Mouse (Mus musculus) G1E (cell line): Measurements from ENCODE around the gene Tagap. TPM values are rescaled to one million over a fixed set of nuclear protein-coding genes. Genes with fewer than 3 reads are reported as not detected.

Experiments
- ATAC-seq: 2 replicates; pipeline ENCODE4 v1.8.0; 2016; ENCODE audit warnings: mild to moderate bottlenecking; ENCODE audit not compliant: insufficient number of reproducible peaks, poor library complexity, low FRiP score, severe bottlenecking; ENCODE audit errors: extremely low read depth
- DNase-seq: peaks from one replicate; pipeline ENCODE4 v3.0.0; 2012; ENCODE audit warnings: low spot score
- H3K27me3 ChIP-seq: 2 replicates; pipeline ENCODE4 v1.6.1; 2012; ENCODE audit warnings: mild to moderate bottlenecking, low read length, inconsistent platforms; ENCODE audit not compliant: insufficient read depth
- H3K36me3 ChIP-seq: replicated peaks from 2 replicates; pipeline ENCODE3; 2012; ENCODE audit warnings: mild to moderate bottlenecking, inconsistent platforms
- H3K4me1 ChIP-seq: 2 replicates; pipeline ENCODE4 v1.6.1; 2012; ENCODE audit warnings: low read depth, low read length, inconsistent platforms, mixed read lengths; ENCODE audit not compliant: insufficient read depth
- H3K4me3 ChIP-seq: 2 replicates; pipeline ENCODE4 v1.5.1; 2012; ENCODE audit warnings: low read depth, mild to moderate bottlenecking, inconsistent platforms, low read length, moderate library complexity, mixed read lengths
- H3K9me3 ChIP-seq: replicated peaks from 2 replicates; pipeline ENCODE4 v1.6.1; 2012; ENCODE audit warnings: inconsistent platforms
- CTCF ChIP-seq: IDR thresholded peaks from 2 replicates; pipeline ENCODE4 v1.5.1; 2012; ENCODE audit warnings: low read depth, low read length, inconsistent platforms, mixed read lengths
- GATA1 ChIP-seq: IDR thresholded peaks from 2 replicates; pipeline ENCODE4 v1.6.1; 2012; ENCODE audit warnings: borderline replicate concordance, low read length, inconsistent platforms, mixed read lengths
- GATA2 ChIP-seq: IDR thresholded peaks from 2 replicates; pipeline ENCODE4 v1.6.1; 2012; ENCODE audit warnings: low read depth, low read length, inconsistent platforms, borderline replicate concordance
- POLR2AphosphoS5 ChIP-seq: IDR thresholded peaks from 2 replicates; pipeline ENCODE4 v1.6.1; 2012; ENCODE audit warnings: low read depth, low read length, inconsistent platforms; ENCODE audit not compliant: insufficient replicate concordance
- TAL1 ChIP-seq: conservative IDR thresholded peaks from 2 replicates; pipeline ENCODE4 v1.6.1; 2012; ENCODE audit warnings: low read depth, low read length, inconsistent platforms, mixed read lengths
- polyA plus RNA-seq: library from polyadenylated mRNA; stranded (reverse); fragments of >175 nt; gene quantifications from 2 replicates; pipeline ENCODE4 v1.2.3, GENCODE M21; 2012
- total RNA-seq, 2 experiments: library from RNA; stranded (forward) in 1 of 2; stranded (reverse) in 1 of 2; fragments of 200-1000 nt in 1 of 2; fragments of >200 nt in 1 of 2; fragmentation: Nextera tagmentation in 1 of 2; gene quantifications; 2 replicates each; pipeline ENCODE4 v1.2.3; 2014 to 2017

Gene Tagap
- total and polyA plus RNA-seq, 3 experiments = 0.38 to 7.7 (median 6.1) TPM

DNA sequence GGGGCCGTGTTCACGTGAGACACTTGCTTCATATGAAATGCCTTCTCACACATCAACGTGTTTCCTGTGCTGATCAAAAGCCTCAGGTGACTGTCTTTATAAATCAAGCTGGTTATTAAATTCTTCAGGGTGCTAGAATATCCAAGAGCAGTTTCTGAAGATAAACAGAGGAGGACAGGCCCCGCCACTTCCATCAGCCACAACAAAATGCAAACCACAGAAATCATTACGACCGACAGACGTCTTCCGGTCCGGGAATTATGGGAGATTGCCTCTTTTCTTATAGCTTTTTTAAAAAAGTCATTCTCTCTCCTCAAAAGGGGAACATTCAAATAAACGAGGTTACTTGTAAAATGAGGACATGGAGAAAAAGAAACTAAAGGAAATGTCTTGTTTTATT, 41.2 kb upstream of the Tagap start:
- DNase-seq (no peak), ATAC-seq (no peak)
- no peak for TF ChIP-seq GATA1
- no peak for TF ChIP-seq TAL1
- no peak for TF ChIP-seq CTCF
- no peak for TF ChIP-seq POLR2AphosphoS5
- no peak for TF ChIP-seq GATA2
- H3K9me3 ChIP-seq = no peaks in the 10 kb centered on the region
- no peaks in the 10 kb centered on the region for H3K36me3 ChIP-seq
- no peak overlapping the region for H3K4me3 ChIP-seq
- no peaks in the 10 kb centered on the region for H3K4me1 ChIP-seq
- H3K27me3 ChIP-seq = 0 out of 2 replicates have a peak, but pooled peaks cover 3% of the 10 kb centered on the region

GRCm38 (mm10) chr17:7887071-7887815, 38.6 kb upstream of the Tagap start:
- ATAC-seq (no peak), DNase-seq (no peak)
- TF ChIP-seq POLR2AphosphoS5 = no peak
- no peak for TF ChIP-seq GATA2
- TF ChIP-seq CTCF = no peak
- TF ChIP-seq GATA1 = no peak
- Histone ChIP-seq H3K27me3 (0 out of 2 replicates have a peak, but pooled peaks cover 3% of the 10 kb centered on the region), H3K4me3 (no peak overlapping the region), H3K4me1 (no peaks in the 10 kb centered on the region), H3K36me3 (no peaks in the 10 kb centered on the region), H3K9me3 (no peaks in the 10 kb centered on the region)

GRCm38 (mm10) chr17:7888291-7888690, 37.5 kb upstream of the Tagap start:
- no peak for DNase-seq
- no peaks in the 10 kb centered on the region for H3K36me3 ChIP-seq
- no peak for ATAC-seq
- no peak for TF ChIP-seq CTCF
- 0 out of 2 replicates have a peak, but pooled peaks cover 3% of the 10 kb centered on the region for H3K27me3 ChIP-seq
- no peak overlapping the region for H3K4me3 ChIP-seq
- H3K9me3 ChIP-seq = no peaks in the 10 kb centered on the region
- no peaks in the 10 kb centered on the region for H3K4me1 ChIP-seq

GRCm38 (mm10) chr17:7889026-7889425, 36.8 kb upstream of the Tagap start:
- DNase-seq (no peak), ATAC-seq (no peak)
- H3K27me3 ChIP-seq = 0 out of 2 replicates have a peak, but pooled peaks cover 3% of the 10 kb centered on the region
- H3K4me3 ChIP-seq = no peak overlapping the region
- no peaks in the 10 kb centered on the region for H3K9me3 ChIP-seq
- no peaks in the 10 kb centered on the region for H3K4me1 ChIP-seq
- no peaks in the 10 kb centered on the region for H3K36me3 ChIP-seq
- no peak for TF ChIP-seq CTCF
- TF ChIP-seq GATA2 = no peak
- TF ChIP-seq TAL1 = no peak
- TF ChIP-seq GATA1 = no peak
- no peak for TF ChIP-seq POLR2AphosphoS5

DNA sequence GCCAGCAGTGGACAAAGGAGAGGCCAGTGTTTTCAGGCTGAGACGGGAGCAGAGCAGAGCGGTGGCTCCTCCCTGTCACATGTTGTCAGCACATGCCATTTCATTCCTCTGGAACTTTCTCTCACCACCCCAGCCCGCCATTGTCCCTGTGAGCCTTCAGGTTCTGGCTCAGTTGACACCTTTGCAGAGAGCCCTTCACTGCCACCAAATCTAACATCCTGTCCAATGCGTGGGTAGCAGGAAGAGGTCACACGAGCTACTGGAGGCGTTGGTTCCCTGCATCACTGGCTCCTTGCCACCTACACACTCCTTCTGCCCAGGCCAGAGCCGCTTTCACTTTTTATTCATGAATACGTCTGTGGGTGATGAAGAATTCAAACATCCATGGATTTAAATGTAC, 33.1 kb upstream of the Tagap start:
- no peak for DNase-seq
- Histone ChIP-seq H3K9me3 (no peaks in the 10 kb centered on the region), H3K36me3 (no peaks in the 10 kb centered on the region), H3K4me1 (no peaks in the 10 kb centered on the region), H3K27me3 (peaks cover 11% of the 10 kb centered on the region), H3K4me3 (no peak overlapping the region)
- TF ChIP-seq GATA2 (no peak), POLR2AphosphoS5 (no peak), GATA1 (no peak), TAL1 (no peak)
- no peak for ATAC-seq

DNA sequence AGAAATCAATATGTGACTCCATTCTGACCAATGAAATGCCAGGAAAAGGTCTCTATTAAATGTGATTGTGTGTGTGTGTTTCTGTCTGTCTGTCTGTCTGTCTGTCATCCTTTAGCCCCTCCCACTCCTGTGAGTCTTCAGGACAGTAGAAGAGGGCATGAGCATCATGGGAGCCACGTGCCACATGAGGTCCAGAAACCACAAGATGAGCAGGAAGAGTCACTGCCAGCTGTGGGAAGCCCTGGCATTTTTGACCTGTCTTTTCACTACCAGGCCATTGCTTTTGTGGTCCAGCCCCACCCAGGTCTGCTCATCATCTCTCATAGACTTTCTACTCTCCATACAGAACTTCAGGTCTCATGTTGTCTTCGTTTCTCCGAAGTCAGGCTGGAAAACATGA, 31.7 kb upstream of the Tagap start:
- DNase-seq (no peak), ATAC-seq (no peak)
- Histone ChIP-seq H3K4me3 (no peak overlapping the region), H3K36me3 (no peaks in the 10 kb centered on the region), H3K27me3 (peaks cover 10% of the 10 kb centered on the region), H3K4me1 (no peaks in the 10 kb centered on the region), H3K9me3 (no peaks in the 10 kb centered on the region)
- TF ChIP-seq CTCF (no peak), GATA1 (no peak), POLR2AphosphoS5 (no peak), TAL1 (no peak), GATA2 (no peak)
